Mouse (Mus musculus): ENCODE results near the gene Galnt18.

Galnt18 gene

DNA sequence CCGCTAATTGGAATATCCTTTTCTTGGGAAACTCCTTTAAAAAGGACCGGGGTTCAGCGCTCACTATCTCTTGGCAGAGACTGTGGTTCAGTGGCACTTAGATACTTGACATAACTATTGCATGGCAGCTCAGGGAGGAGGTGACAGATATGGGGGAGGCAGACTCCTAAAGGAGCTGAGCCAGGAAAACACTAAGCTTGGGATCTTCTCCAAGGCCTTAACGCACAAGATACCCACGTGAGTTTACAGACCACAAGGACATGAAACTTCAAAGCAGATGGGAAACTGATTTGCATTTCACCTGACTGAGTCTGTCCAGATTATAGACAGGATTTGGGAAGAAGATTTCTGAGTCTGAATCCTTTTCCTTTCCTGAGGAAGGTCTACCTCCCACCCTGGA lies 141.3 kb downstream of the Galnt18 start:
- DNase-seq (ENCODE audit: low read depth, low spot score) = no peak

DNA sequence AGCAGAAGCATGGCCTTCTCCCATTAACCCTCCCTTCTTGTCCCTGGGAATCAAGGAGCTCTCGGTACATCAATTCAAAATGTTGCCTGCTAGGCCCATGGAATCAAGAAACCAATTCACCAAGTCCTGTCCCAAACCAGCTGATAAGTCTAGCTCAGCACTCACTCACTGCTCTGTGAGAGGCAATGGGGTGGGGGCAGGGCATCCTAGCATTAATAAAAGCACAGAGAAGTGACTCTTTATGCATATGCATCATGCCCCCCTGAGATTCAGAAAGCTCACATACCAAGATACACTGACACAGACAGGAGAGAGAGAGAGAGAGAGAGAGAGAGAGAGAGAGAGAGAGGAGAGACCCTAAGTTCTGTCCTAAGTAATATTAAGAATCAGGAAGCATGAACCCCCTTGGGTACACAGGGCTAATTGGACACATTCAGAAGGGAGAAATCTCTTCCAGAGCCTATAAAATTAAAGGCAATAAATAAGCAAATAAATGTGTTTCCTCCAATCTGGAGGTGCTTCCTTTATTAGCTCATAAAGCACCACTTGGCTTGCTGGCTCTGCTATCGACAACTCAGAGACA lies 141.8 kb downstream of the Galnt18 start:
- DNase-seq (ENCODE audit: low read depth, low spot score) = no peak

DNA sequence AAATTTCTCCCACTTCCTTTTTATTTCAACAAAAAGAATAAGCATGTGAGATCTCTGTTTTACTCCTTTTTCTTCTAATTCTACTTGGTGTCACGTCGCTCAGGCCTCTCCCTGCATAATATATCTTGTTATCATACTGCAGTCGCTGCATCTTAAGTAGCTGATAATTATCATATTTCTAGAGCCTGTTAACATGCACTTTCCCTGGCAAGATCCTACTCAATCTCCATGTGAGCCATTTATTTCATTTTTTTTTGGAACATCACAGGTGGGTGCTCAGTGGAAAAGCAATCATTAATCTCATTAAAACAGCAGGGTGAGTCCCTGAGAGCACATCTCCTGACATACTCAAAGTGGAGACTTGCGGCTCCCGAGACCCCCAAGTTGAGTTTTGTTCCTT lies 143.3 kb downstream of the Galnt18 start:
- no peak for DNase-seq (ENCODE audit: low read depth, low spot score)

DNA sequence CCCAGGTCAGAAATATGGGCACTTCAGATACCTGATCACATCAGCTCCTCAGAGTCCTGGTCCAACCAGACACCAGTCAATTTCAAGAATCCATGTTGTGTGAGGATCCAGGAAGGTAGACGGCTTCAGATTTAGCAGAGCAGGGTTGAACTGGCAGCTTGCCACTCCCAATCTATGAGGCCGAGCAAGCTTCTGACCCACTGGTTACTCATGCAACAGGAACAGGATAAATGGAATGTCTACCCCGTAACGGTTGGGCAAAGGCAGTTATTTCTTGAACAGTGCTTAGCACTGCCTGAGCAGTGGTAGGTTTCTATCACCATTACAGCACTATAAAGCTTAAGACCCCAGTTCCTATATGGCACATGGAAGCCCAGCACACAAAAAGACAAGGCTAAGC lies 148.5 kb downstream of the Galnt18 start:
- DNase-seq (ENCODE audit: low read depth, low spot score) = no peak

DNA sequence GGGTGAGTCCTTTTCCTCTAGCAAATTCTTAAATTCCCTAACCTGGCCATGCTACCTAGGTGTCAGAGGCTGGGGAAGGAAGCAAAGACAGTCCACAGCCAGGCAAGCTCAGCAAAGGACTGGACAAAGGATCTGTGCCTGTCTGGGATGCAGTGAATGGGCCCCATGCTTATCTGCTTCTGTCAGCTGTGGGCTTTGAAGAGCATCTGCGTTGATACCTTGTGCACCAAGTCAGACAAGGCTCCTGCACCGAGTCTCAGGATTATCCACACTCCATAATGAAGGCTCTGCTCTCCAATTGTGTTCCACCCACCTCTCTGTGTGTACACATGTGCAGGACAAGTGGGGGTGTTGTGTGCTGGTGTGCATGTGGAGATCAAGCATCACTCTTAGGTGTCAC lies 153.5 kb downstream of the Galnt18 start:
- DNase-seq (ENCODE audit: low read depth, low spot score) = no peak

DNA sequence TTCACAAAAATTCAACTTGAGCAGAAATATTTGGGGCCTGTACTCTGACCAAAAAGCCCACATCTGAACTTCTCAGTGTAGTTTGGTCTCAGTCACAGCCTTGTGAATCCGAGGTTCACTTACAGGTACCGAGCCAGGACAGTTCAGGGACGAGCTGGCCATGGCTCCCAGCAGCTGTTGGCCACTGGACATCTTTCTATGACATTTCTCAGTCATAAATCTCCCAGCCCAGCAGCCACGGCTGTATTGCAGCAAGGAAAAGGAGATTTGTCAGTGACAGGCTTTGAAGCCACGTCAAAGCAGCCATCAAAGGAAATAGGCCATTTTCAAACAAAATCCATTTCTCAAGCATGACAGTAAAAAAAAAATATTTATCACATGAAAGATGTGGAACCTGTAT lies 154.0 kb downstream of the Galnt18 start:
- DNase-seq (ENCODE audit: low read depth, low spot score) = no peak

DNA sequence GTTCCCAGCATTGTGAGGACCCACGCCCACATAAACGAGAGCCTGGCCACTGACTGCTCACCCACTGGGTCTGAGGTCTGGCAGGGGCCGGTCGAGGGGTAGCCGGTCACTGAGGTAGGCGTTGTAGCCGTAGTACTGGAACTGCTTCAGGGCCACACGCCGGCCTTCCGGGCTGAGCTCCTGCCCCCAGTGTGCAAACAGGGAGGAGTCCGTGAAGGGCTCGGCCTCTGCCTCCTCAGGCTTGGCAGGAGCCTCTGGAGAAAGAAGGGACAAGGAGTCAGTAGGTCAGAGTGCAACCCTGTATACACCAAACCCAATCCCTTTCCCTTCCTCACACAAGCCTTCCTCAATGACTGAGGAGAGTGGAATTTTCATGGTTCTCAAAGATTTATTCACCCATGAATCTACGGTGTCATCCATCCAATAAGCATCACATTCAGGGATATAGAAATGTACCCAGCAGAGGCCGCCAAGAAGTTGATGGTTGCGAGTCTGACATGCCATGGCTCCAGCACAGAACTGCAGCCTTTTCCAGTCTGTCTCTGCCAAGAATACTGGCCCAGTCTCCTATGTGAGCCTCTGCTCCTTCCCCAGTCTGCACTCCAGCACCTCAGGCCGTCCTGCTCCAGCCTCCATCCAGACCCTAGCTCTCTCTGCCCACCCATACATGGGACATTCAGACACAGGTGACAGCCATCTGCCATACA lies 163.4 kb downstream of the Galnt18 start:
- DNase-seq (ENCODE audit: low read depth, low spot score) = no peak

DNA sequence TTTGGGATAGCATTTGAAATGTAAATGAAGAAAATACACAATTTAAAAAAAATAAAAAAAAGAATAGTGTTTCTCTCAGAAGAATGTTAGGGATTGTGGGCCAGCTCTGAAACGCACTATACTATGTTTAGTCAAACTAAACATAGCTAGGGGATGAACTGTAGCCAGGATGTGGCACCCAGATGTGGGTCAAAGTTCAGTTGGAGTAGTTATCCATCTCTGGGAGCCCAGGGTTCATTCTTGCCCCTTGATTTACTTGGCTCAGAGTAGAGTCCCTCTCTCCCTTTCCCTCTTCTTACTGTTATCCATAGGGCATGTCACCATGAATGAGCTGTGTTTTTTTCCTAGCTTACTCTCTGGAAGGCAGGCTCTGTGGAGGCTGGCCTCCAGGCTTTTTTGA lies 165.3 kb downstream of the Galnt18 start:
- DNase-seq (ENCODE audit: low read depth, low spot score) = no peak

DNA sequence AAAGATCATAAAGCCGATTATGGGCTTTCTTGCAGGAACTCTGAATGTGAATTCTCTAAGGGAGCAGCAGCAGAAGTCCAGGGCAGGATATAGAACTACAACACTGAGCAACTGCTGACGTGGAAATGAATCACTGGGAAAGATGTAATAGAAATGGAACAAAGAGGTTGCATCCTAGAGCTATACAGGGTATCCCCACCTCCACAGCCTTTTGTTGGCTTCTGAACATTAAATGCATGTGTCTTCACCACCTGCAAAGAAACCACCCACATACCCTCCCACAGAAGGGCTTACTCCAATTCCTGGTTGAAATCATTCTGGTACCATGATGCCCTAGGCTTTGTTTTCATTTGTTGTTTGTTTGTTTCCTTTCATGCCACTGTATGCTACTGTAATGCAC lies 172.3 kb downstream of the Galnt18 start:
- DNase-seq (ENCODE audit: low read depth, low spot score) = no peak

DNA sequence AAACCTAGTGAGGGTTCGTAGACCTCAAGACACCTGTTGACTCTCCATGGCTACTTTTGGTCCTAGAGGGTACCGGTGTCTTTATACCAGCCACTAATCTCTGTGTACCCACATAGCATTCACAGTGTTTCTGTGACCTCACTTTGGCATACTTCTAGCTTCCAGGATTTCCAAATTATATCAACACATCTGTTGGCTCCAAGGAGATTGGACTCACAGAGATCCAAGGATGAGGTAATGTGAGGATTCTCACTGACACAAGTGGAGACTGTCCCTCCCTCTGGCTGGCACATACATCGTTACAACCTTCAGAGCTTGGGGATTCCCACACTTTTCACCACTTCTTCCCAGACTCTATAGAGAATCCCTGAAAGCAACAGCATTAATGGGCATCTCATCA lies 173.7 kb downstream of the Galnt18 start:
- no peak for DNase-seq (ENCODE audit: low read depth, low spot score)

DNA sequence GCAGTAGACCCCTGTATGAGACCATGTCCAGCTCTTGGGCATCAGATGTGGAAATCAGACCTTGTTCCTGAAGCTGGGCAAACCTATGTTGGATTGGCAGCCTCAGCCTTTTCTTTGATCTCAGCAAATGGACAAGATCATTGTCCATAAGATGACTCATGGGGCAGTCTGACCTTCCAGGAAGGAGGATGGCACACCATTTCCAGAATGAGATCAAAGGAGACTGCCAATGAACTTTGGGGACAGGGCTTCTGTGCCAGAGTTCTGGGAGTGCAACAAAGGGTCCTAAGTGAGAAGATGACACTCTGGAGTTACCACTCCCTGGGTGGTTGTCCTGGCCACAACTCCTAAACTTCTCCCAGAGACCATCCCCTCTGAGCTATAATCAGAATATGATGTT lies 174.1 kb downstream of the Galnt18 start:
- no peak for DNase-seq (ENCODE audit: low read depth, low spot score)

DNA sequence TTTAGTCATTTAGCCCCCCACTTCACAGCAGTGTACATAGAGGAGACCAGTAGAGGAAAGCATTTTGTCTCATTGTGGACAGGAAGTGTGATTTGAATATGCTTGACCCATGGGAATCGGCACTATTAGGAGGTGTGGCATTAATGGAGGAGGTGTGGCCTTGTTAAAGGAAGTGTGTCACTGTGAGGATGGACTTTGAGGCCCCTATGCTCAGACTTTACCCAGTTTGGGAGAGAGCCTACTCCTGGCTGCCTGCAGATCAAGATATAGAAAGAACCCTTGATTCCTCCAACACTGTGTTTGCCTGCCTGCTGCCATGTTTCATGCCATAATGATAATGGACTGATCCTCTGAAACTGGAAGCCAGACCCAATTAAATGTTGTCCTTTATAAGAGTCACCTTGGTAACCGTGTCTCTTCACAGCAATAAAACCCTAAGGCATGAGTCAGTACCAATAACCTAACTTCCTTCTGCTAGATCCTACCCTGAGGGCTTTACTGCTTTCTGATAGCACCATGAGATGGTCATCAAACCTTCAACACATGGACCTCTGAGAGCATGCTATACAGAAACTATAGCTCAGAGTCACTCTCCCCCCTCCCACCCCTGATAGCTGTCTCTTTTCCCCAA lies 175.1 kb downstream of the Galnt18 start:
- no peak for DNase-seq (ENCODE audit: low read depth, low spot score)

DNA sequence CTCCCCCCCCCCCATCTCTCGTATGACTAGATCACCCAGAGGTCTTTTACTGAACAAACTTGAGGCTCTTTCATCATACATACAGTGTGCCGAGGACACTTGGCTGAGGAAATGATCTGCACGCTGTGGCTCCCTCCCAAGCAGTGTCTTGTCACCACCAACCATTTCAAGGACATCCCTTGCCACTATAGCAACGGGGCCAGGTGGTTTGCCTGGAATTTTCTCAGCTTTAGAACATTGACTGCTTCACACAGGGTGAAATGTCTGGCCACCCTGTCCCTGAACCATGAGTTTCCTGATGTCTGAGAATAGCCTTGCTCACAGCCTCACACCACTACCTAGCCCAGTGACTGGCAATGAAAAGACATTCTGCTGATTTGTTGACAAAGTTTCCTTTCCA lies 176.6 kb downstream of the Galnt18 start:
- no peak for DNase-seq (ENCODE audit: low read depth, low spot score)

DNA sequence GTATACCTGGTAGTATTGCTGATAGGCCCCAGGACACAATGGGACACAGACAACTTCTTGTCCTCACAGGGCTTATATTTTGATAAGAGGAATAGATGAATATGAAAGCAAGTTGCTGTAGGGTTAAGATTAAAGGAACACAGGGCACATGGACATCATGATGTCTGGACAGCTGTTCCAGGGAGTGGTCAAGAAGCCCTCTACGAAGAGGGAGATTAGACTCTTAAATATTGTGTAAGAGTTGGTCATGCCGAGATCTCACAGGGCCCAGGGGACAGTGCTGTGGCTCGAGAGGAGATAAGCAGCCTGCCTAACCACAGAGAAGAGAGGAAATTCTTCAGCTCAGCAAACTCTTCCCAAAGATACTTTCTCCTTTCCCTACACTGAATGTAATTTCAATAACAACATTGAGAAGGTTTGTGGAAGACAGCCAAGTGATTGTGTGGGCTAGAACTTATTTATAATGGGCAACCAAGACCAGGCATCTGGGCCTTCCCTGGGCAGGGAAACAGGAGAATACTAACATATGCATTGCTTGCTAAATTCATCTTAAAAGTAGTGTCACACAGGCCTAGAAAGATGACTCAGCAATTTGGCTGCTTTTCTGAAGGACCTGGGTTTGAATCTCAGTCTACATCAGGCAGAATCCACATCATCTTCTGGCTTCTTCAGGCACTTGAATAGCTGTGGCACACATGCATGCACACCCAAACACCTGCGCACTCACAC lies 178.3 kb downstream of the Galnt18 start:
- DNase-seq (ENCODE audit: low read depth, low spot score) = no peak

DNA sequence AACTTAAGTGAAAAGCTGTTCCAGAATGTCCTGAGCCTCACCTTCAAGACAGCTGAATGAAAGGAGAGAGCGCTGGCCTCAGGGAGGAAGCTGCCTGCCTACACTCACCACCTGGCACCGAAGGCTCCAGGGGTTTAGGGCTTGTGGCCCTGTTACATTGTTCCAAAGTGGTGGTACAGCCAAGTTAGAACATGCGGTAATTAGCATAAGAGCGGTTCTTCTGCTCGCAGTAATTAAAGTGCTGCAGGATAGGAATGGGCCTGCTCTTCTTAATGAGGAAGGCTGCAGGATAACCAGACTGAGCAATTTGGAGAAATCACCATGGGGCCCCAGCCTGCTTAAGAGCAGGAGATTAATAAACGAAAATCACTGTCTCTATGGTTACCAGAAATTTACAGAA lies 179.0 kb downstream of the Galnt18 start:
- DNase-seq (ENCODE audit: low read depth, low spot score) = no peak

DNA sequence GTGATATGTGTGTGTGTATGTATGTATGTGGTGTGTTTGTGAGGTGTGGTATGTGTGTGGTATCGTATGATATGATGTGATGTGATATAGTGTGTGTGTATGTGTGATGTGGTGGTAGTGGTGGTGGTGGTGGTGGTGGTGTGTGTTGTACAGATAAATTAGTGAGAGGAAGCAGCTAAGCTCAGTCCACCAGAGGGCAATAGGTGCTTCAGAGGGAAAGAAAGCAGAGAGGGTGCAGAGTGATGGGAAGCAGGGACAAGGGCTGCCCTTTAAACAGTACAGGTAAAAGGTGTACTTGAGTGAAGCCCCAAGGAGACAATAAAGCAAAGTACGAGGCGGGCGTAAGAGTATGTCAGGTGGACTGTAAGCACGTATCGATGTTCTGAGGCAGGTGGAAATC lies 186.1 kb downstream of the Galnt18 start:
- DNase-seq (ENCODE audit: low read depth, low spot score) = no peak

DNA sequence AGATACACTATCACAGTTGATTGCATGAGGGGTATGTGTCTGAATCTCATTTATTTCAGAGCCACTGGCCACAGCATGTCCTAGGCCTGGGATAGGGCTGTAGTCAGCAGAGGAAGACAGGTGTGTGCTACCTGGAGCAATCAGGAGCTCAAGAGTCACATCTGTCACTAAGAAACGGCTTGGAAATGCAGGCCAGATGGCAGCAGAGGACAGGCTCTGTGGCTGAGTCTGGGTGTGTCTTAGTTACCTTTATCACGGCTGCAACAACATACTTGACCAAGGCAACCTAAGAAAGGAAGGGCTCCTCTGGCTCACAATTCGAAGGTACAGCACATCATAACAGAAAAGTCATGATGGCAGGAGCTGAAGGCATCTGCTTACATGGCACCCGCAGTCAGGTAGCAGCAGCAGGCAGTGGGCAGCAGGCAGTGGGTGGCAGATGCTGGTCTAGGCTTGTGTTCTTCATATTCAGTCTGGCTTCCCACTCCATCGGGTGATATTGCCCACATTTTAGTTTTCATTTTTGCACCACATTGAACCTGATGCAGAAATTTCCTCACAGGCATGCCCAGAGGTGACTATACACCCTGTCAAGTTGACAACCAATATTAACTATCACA lies 190.2 kb downstream of the Galnt18 start:
- DNase-seq (ENCODE audit: low read depth, low spot score) = no peak

DNA sequence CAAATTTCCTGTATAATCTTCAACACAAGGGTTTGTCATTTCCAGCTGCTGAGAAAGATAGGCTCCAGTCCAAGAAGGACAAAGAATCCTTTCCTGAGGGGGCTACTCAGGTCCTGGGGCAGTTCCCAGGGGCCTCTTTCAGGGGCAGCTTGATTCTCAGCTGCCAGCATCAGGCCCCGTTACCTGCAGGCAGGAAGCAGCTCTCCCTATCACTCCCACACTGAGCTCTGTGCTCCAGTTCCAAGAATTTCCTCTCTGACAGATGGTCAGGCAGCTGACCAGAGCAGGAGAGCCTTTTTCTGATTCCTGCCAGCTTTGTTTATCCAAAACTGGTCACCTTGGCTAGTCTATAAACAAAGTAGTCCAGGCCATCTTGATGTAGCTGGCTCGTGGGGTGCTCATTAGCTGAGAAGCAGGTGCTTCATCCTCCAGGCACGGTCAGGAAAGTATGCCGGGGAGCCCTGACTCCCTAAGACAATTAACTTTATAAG lies 191.4 kb downstream of the Galnt18 start:
- DNase-seq (ENCODE audit: low read depth, low spot score) = no peak

DNA sequence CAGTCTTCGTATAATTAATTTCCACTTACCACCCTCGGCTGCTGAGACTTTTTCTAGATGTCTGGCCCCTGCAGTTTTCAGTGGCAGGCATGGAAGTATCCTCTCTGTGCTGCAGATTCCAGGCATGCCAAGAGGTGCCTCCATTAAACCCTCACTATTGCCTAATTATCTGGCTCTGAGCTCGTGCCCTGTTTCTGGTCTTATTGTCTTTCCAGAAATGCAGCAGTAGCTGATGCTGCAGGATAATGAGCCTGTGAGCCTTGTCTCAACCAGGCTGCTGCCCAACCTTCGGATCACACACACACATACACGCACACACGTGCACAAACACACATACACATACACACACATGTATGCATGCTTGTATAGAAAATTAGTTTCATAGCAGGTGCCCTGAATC lies 199.2 kb downstream of the Galnt18 start:
- no peak for DNase-seq (ENCODE audit: low read depth, low spot score)

DNA sequence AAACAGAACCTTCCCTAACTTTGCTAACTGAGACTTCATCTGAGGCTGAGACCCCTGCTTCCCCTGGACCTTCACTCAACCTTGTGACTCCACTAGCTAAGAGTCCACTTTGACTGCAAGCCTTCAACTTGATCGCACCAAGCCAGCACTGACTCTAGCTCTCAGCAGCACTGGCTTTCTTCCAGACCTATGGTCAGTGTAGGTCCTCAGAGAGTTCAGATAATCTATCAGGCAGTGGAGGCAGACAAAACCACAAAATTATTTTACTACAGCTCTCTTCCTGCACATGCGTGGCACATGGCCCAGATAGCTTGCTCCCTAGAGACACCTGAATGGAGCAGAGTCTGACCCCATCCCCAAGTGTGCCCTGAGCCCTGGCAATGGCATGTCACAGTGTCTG lies 204.7 kb downstream of the Galnt18 start:
- no peak for DNase-seq (ENCODE audit: low read depth, low spot score)

DNA sequence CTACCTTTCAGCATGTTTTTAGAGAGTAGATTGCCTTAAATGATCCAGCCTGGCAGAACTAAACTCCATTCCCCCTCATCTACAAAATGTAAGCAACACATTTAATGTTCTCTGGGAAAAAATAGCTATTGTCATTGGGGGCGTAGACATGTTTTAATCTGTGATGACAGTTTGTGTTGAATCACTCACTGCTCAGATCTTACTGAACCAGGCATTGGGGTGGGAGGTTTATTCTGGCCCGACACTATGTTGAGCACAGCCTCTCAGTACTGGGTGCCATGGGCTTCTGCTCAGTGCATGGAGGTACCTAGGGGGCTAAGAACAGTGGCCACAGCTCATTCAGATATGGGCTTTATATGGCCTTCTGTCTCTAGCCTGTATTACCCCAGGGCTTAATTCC lies 207.4 kb downstream of the Galnt18 start:
- no peak for DNase-seq (ENCODE audit: low read depth, low spot score)

DNA sequence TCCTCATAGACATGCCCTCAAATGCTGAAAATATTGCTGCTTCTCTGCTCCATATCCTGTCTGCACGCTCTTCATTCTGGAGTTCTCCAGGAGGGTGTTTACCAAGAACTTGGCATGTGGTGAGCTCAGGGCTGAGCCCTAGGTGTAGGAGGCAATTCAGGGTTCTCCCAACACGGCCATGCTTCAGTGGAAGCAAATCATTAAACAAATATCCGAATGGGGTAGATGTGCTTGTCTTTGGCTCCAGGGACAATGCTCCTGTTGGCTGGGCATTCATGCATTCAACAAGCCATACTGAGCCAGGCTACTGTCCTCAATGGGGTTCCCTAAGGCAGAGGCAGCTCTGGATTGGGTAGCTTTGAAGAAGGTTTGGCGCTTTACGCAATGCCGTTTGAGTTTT lies 212.9 kb downstream of the Galnt18 start:
- no peak for DNase-seq (ENCODE audit: low read depth, low spot score)

Measured in mesoderm, embryonic 11.5 days (tissue).